Mouse (Mus musculus) liver, embryonic 14.5 days (tissue): Measurements from ENCODE around the gene Nes.

Source experiments
- CTCF ChIP-seq: IDR thresholded peaks from 2 replicates; pipeline ENCODE4 v1.5.1; 2016; ENCODE audit warnings: antibody characterized with exemption, low read depth, control low read depth
- EP300 ChIP-seq: IDR thresholded peaks from 2 replicates; pipeline ENCODE4 v1.6.1; 2016; ENCODE audit warnings: antibody characterized with exemption, low read depth

- no peak for TF ChIP-seq CTCF
- TF ChIP-seq EP300 = no peak
Measured at GRCm38 (mm10) chr3:87944838-87945600, 25.9 kb upstream of the Nes start.
